Mouse (Mus musculus): Measurements from ENCODE around the gene Sorcs2. TPM values are rescaled to one million over a fixed set of nuclear protein-coding genes. Genes with fewer than 3 reads are reported as not detected.
A peak's percentile ranks its signal among the peaks of the same experiment; 100 is the strongest.

Gene Sorcs2
- polyA plus RNA-seq, 1 experiment: not detected

GRCm38 (mm10) chr5:36057804-36058322, 340.1 kb downstream of the Sorcs2 start:
- WGBS: 42% methylated on average over 14 of the region's 14 CpGs
- TF ChIP-seq CTCF (IDR thresholded peaks at IDR 0.05; ENCODE audit: insufficient read depth, low read depth, low read length): no peak
- no peak for TF ChIP-seq POLR2A (IDR thresholded peaks at IDR 0.05; ENCODE audit: insufficient read depth, low read depth, low read length)
- H3K4me3 ChIP-seq (ENCODE audit: insufficient read depth, low read depth, low read length): no peak overlapping the region
- peaks cover 7% of the 10 kb centered on the region for H3K4me1 ChIP-seq (ENCODE audit: control insufficient read depth, insufficient read depth, low read length)
- peak overlapping the region; percentile 81 for H3K27ac ChIP-seq (ENCODE audit: insufficient read depth, low read depth, low read length)

GRCm38 (mm10) chr5:36056921-36057320, 341.0 kb downstream of the Sorcs2 start:
- H3K4me3 ChIP-seq (ENCODE audit: insufficient read depth, low read depth, low read length): no peak overlapping the region
- H3K4me1 ChIP-seq (ENCODE audit: control insufficient read depth, insufficient read depth, low read length): peaks cover 7% of the 10 kb centered on the region
- WGBS: 91% methylated on average over 2 of the region's 2 CpGs
- H3K27ac ChIP-seq (ENCODE audit: insufficient read depth, low read depth, low read length): no peak overlapping the region
- TF ChIP-seq CTCF (IDR thresholded peaks at IDR 0.05; ENCODE audit: insufficient read depth, low read depth, low read length): no peak
- TF ChIP-seq POLR2A (IDR thresholded peaks at IDR 0.05; ENCODE audit: insufficient read depth, low read depth, low read length): no peak

GRCm38 (mm10) chr5:36055876-36056275, 342.1 kb downstream of the Sorcs2 start:
- no peak overlapping the region for H3K27ac ChIP-seq (ENCODE audit: insufficient read depth, low read depth, low read length)
- H3K4me3 ChIP-seq (ENCODE audit: insufficient read depth, low read depth, low read length): no peak overlapping the region
- H3K4me1 ChIP-seq (ENCODE audit: control insufficient read depth, insufficient read depth, low read length): peaks cover 7% of the 10 kb centered on the region
- no peak for TF ChIP-seq CTCF (IDR thresholded peaks at IDR 0.05; ENCODE audit: insufficient read depth, low read depth, low read length)
- no peak for TF ChIP-seq POLR2A (IDR thresholded peaks at IDR 0.05; ENCODE audit: insufficient read depth, low read depth, low read length)
- WGBS: 94% methylated on average over 14 of the region's 14 CpGs

GRCm38 (mm10) chr5:36054498-36054897, 343.4 kb downstream of the Sorcs2 start:
- peaks cover 7% of the 10 kb centered on the region for H3K4me1 ChIP-seq (ENCODE audit: control insufficient read depth, insufficient read depth, low read length)
- TF ChIP-seq POLR2A (IDR thresholded peaks at IDR 0.05; ENCODE audit: insufficient read depth, low read depth, low read length) (no peak), CTCF (IDR thresholded peaks at IDR 0.05; ENCODE audit: insufficient read depth, low read depth, low read length) (no peak)
- no peak overlapping the region for H3K4me3 ChIP-seq (ENCODE audit: insufficient read depth, low read depth, low read length)
- no peak overlapping the region for H3K27ac ChIP-seq (ENCODE audit: insufficient read depth, low read depth, low read length)
- WGBS: 83% methylated on average over 3 of the region's 3 CpGs

GRCm38 (mm10) chr5:36043154-36043553, 354.8 kb downstream of the Sorcs2 start:
- Histone ChIP-seq H3K27ac (ENCODE audit: insufficient read depth, low read depth, low read length) (no peak overlapping the region), H3K4me3 (ENCODE audit: insufficient read depth, low read depth, low read length) (no peak overlapping the region), H3K4me1 (ENCODE audit: control insufficient read depth, insufficient read depth, low read length) (peaks cover 5% of the 10 kb centered on the region)
- WGBS: 97% methylated on average over 2 of the region's 2 CpGs
- TF ChIP-seq POLR2A (IDR thresholded peaks at IDR 0.05; ENCODE audit: insufficient read depth, low read depth, low read length) (no peak), CTCF (IDR thresholded peaks at IDR 0.05; ENCODE audit: insufficient read depth, low read depth, low read length) (no peak)

GRCm38 (mm10) chr5:36041756-36042155, 356.2 kb downstream of the Sorcs2 start:
- 92% methylated on average over 6 of the region's 6 CpGs for WGBS
- no peak for TF ChIP-seq CTCF (IDR thresholded peaks at IDR 0.05; ENCODE audit: insufficient read depth, low read depth, low read length)
- no peak for TF ChIP-seq POLR2A (IDR thresholded peaks at IDR 0.05; ENCODE audit: insufficient read depth, low read depth, low read length)
- Histone ChIP-seq H3K4me1 (ENCODE audit: control insufficient read depth, insufficient read depth, low read length) (peaks cover 5% of the 10 kb centered on the region), H3K4me3 (ENCODE audit: insufficient read depth, low read depth, low read length) (no peak overlapping the region), H3K27ac (ENCODE audit: insufficient read depth, low read depth, low read length) (no peak overlapping the region)

- no peak overlapping the region for H3K27ac ChIP-seq (ENCODE audit: insufficient read depth, low read depth, low read length)
These were observed 356.7 kb downstream of the Sorcs2 start for GRCm38 (mm10) chr5:36041236-36041562.

GRCm38 (mm10) chr5:36040398-36041235, 357.3 kb downstream of the Sorcs2 start:
- no peak for TF ChIP-seq CTCF (IDR thresholded peaks at IDR 0.05; ENCODE audit: insufficient read depth, low read depth, low read length)
- Histone ChIP-seq H3K27ac (ENCODE audit: insufficient read depth, low read depth, low read length) (no peak overlapping the region), H3K4me3 (ENCODE audit: insufficient read depth, low read depth, low read length) (no peak overlapping the region), H3K4me1 (ENCODE audit: control insufficient read depth, insufficient read depth, low read length) (peaks cover 5% of the 10 kb centered on the region)
- 59% methylated on average over 13 of the region's 13 CpGs for WGBS

More at GRCm38 (mm10) chr5:36041236-36041562, 356.7 kb downstream of the Sorcs2 start:
- TF ChIP-seq CTCF (IDR thresholded peaks at IDR 0.05; ENCODE audit: insufficient read depth, low read depth, low read length) (no peak), POLR2A (IDR thresholded peaks at IDR 0.05; ENCODE audit: insufficient read depth, low read depth, low read length) (no peak)
- Histone ChIP-seq H3K4me3 (ENCODE audit: insufficient read depth, low read depth, low read length) (no peak overlapping the region), H3K4me1 (ENCODE audit: control insufficient read depth, insufficient read depth, low read length) (peaks cover 5% of the 10 kb centered on the region)

- Histone ChIP-seq H3K27ac (ENCODE audit: insufficient read depth, low read depth, low read length) (no peak overlapping the region), H3K4me3 (ENCODE audit: insufficient read depth, low read depth, low read length) (no peak overlapping the region), H3K4me1 (ENCODE audit: control insufficient read depth, insufficient read depth, low read length) (peaks cover 5% of the 10 kb centered on the region)
- no peak for TF ChIP-seq CTCF (IDR thresholded peaks at IDR 0.05; ENCODE audit: insufficient read depth, low read depth, low read length)
- WGBS: 94% methylated on average over 5 of the region's 5 CpGs
These were observed 358.3 kb downstream of the Sorcs2 start for GRCm38 (mm10) chr5:36039596-36039995.

All from olfactory bulb, adult 2 months (tissue).